Mouse (Mus musculus): Measurements from ENCODE around the gene Phf20. TPM values are rescaled to one million over a fixed set of nuclear protein-coding genes. Genes with fewer than 3 reads are reported as not detected.

The Phf20 gene
- polyA plus RNA-seq, 1 experiment from 2014 or later, result 63.8 TPM

DNA sequence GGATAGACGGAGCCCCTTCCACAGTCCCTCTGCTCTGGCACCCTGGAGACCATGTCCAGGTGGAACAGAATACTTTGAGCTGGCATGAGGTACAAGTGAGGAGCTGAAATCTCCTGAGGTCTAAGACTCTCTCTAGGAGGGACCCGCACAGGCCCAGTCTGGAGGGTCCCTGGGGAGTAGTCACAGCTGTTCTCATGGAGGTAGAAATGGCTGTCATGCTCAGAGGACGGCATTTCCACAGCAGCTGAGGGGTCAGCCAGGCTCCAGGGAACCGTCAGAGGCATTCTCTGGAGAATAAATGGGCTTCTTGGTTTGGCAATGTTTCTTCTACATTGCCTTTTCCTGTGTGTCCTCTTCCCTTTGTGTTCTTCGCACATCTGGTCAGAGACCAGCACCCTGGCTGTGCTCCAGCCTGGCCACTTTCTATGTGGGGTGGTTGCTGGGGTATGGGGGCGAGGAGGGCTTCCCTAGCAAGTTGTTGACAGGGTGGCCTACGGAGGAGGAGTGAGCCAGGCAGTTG, 135.2 kb downstream of the Phf20 start:
- H3K9ac ChIP-seq (ENCODE audit: low read depth, low read length), result no peak overlapping the region
- no peak for TF ChIP-seq CTCF (IDR thresholded peaks at IDR 0.05; ENCODE audit: low read depth)
- no peak for ATAC-seq (replicated peaks; ENCODE audit: low FRiP score, low read depth)

DNA sequence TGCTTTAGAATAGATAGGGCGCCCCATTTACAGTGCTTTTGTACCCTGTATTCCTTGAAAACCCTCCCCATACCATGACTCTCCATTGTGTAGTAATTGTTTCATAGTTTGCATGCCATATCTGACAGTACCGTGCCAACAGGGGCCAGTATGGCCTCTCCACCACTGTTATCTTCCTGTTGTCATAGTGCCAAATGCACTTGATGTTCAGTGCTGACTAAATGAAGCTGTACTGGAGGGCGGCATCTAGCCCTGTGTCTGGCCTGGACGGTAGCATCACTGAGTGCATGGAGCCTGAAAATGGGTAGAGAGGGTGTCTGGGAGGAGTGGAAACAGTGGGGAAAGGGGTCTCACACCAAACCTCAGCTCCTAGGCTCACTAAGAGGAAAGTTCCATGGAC, 143.8 kb downstream of the Phf20 start:
- no peak for TF ChIP-seq CTCF (IDR thresholded peaks at IDR 0.05; ENCODE audit: low read depth)
- Histone ChIP-seq H3K36me3 (ENCODE audit: insufficient read depth, low read length) (no peaks in the 10 kb centered on the region), H3K27ac (no peak overlapping the region), H3K4me2 (ENCODE audit: low read length) (no peak overlapping the region), H3K4me1 (replicated peaks; ENCODE audit: insufficient read depth, low read length) (no peaks in the 10 kb centered on the region), H3K9ac (ENCODE audit: low read depth, low read length) (no peak overlapping the region), H3K4me3 (replicated peaks; ENCODE audit: low read depth, low read length) (no peak overlapping the region), H3K27me3 (ENCODE audit: insufficient read depth, low read length) (no peaks in the 10 kb centered on the region), H3K9me3 (replicated peaks; ENCODE audit: low read length) (no peaks in the 10 kb centered on the region)
- DNase-seq (ENCODE audit: low spot score) (no peak), ATAC-seq (replicated peaks; ENCODE audit: low FRiP score, low read depth) (no peak)
- 90% methylated on average over 4 of the region's 4 CpGs for WGBS

More for the DNA sequence above, 135.2 kb downstream of the Phf20 start:
- Histone ChIP-seq H3K4me2 (ENCODE audit: low read length) (no peak overlapping the region), H3K4me3 (replicated peaks; ENCODE audit: low read depth, low read length) (no peak overlapping the region), H3K4me1 (replicated peaks; ENCODE audit: insufficient read depth, low read length) (no peaks in the 10 kb centered on the region), H3K9me3 (replicated peaks; ENCODE audit: low read length) (no peaks in the 10 kb centered on the region), H3K36me3 (ENCODE audit: insufficient read depth, low read length) (no peaks in the 10 kb centered on the region), H3K27me3 (ENCODE audit: insufficient read depth, low read length) (no peaks in the 10 kb centered on the region), H3K27ac (no peak overlapping the region)
- WGBS, result 76% methylated on average over 7 of the region's 7 CpGs
- DNase-seq (ENCODE audit: low spot score), result no peak

DNA sequence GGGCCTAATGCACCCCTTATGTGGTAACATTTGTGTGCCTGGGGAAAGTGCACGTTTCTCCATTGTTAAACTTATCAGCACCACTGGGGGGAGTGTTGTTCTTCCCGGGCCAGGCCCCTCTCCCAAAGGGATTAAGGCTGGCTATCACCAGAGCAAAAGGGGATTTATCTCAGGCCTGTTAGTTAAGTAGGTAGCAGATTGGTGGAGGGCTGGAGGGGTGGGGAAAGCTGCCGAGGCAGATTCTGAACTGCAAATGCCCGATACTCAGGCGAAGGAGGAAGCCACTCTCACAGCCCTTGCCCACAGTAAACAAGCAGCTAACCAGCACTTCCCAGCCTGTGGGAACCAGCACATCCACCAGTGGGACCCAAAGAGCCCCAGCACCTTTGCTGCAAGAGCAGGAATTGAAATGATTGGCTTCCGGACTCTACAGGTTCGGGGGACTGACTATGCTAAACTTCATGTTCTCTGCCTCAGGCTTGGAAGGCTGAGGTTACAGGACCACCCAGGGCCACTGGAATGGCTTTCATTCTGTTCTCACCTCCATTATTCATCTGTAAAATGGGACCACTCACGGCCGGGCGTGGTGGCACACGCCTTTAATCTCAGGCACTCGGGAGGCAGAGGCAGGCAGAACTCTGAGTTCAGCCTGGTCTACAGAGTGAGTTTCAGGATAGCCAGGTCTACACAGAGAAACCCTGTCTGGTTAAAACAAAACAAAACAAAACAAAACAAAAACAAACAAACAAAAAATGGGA, 148.7 kb downstream of the Phf20 start:
- 62% methylated on average over 12 of the region's 12 CpGs for WGBS
- H3K4me3 ChIP-seq (replicated peaks; ENCODE audit: low read depth, low read length), result no peak overlapping the region
- no peaks in the 10 kb centered on the region for H3K9me3 ChIP-seq (replicated peaks; ENCODE audit: low read length)
- no peak overlapping the region for H3K4me2 ChIP-seq (ENCODE audit: low read length)
- H3K36me3 ChIP-seq (ENCODE audit: insufficient read depth, low read length), result no peaks in the 10 kb centered on the region
- peak; percentile 62 for DNase-seq (ENCODE audit: low spot score)
- no peak overlapping the region for H3K9ac ChIP-seq (ENCODE audit: low read depth, low read length)
- H3K27ac ChIP-seq, result no peak overlapping the region
- peak; percentile 67 for TF ChIP-seq CTCF (IDR thresholded peaks at IDR 0.05; ENCODE audit: low read depth)
- ATAC-seq (replicated peaks; ENCODE audit: low FRiP score, low read depth), result no peak
- H3K4me1 ChIP-seq (replicated peaks; ENCODE audit: insufficient read depth, low read length), result no peaks in the 10 kb centered on the region
- H3K27me3 ChIP-seq (ENCODE audit: insufficient read depth, low read length), result no peaks in the 10 kb centered on the region

DNA sequence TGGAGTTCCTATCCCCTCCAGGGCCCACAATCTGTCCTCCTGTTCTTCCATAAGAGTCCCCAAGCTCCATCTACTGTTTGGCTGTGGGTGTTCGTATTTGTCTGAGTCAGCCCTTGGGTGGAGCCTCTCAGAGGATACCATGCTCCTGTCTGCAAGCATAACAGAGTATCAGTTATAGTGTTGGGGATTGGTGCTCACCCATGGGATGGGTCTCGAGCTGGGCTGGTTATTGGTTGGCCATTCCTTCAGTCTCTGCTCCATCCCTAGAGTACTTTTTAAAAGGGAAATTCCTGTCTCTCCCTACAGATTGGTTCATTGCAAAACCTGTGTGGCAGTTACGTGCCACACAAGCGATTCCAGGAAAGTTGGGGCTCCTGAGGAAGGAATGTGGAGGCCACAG, 152.5 kb downstream of the Phf20 start:
- Histone ChIP-seq H3K27ac (no peak overlapping the region), H3K4me3 (replicated peaks; ENCODE audit: low read depth, low read length) (no peak overlapping the region), H3K27me3 (ENCODE audit: insufficient read depth, low read length) (no peaks in the 10 kb centered on the region), H3K4me2 (ENCODE audit: low read length) (no peak overlapping the region), H3K9ac (ENCODE audit: low read depth, low read length) (no peak overlapping the region), H3K36me3 (ENCODE audit: insufficient read depth, low read length) (no peaks in the 10 kb centered on the region), H3K9me3 (replicated peaks; ENCODE audit: low read length) (no peaks in the 10 kb centered on the region), H3K4me1 (replicated peaks; ENCODE audit: insufficient read depth, low read length) (no peaks in the 10 kb centered on the region)
- WGBS, result 80% methylated on average over 4 of the region's 4 CpGs
- TF ChIP-seq CTCF (IDR thresholded peaks at IDR 0.05; ENCODE audit: low read depth), result no peak
- DNase-seq (ENCODE audit: low spot score) (no peak), ATAC-seq (replicated peaks; ENCODE audit: low FRiP score, low read depth) (no peak)

DNA sequence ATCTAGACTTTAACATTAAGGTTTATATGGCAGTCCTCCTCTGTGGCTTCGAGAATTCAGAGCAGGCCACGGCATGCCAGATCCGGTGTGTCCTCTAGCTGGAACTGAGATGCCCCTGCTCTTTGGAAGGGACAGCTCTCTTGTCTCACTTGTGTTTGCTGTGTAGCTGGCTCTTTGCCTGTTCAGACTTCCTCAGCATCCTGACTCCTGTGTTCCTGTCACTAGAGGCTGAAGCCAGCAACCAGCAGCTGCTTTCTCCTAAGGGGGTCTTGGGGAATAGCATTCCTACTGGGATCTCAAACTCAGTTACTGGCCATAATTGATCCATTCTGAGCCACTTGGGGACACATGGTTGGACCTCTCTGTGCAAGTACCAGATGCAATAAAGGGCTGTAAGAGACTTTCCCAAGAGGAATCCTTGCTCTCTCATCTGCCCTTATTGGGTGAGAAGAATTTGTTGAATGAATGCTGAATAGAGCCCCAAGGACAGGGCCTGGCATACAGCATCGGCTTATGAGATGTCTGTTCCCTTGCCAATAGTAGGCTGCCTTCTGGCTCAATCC, 153.1 kb downstream of the Phf20 start:
- no peak for TF ChIP-seq CTCF (IDR thresholded peaks at IDR 0.05; ENCODE audit: low read depth)
- H3K9ac ChIP-seq (ENCODE audit: low read depth, low read length), result no peak overlapping the region
- no peak overlapping the region for H3K4me2 ChIP-seq (ENCODE audit: low read length)
- H3K36me3 ChIP-seq (ENCODE audit: insufficient read depth, low read length), result no peaks in the 10 kb centered on the region
- no peaks in the 10 kb centered on the region for H3K9me3 ChIP-seq (replicated peaks; ENCODE audit: low read length)
- no peak overlapping the region for H3K27ac ChIP-seq
- WGBS, result 80% methylated on average over 4 of the region's 4 CpGs
- no peak overlapping the region for H3K4me3 ChIP-seq (replicated peaks; ENCODE audit: low read depth, low read length)
- no peaks in the 10 kb centered on the region for H3K4me1 ChIP-seq (replicated peaks; ENCODE audit: insufficient read depth, low read length)
- H3K27me3 ChIP-seq (ENCODE audit: insufficient read depth, low read length), result no peaks in the 10 kb centered on the region
- ATAC-seq (replicated peaks; ENCODE audit: low FRiP score, low read depth) (no peak), DNase-seq (ENCODE audit: low spot score) (no peak)

DNA sequence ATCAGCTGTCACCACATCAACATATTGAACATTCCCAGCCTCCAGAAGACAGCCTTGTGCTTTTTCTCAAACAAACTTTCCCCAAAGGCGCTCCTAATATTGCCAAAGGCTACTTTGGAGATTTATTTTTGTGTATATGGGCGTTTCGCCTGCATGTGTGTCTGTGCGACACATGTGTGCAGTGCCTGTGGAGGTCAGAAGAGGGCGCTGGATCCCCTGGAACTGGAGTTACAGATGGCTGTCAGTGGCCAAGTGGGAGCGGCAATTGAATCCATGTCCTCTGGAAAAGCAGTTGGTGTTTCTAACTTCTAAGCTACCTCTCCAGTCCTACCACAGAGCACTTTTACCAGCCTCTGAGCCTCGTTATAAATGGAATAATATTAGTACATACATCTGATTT, 155.0 kb downstream of the Phf20 start:
- peak; percentile 28; the same call in 1 of the 2 replicates for TF ChIP-seq CTCF (IDR thresholded peaks at IDR 0.05; ENCODE audit: low read depth)
- WGBS, result 85% methylated on average over 7 of the region's 7 CpGs
- no peaks in the 10 kb centered on the region for H3K27me3 ChIP-seq (ENCODE audit: insufficient read depth, low read length)
- no peaks in the 10 kb centered on the region for H3K9me3 ChIP-seq (replicated peaks; ENCODE audit: low read length)
- H3K36me3 ChIP-seq (ENCODE audit: insufficient read depth, low read length), result no peaks in the 10 kb centered on the region
- H3K4me1 ChIP-seq (replicated peaks; ENCODE audit: insufficient read depth, low read length), result no peaks in the 10 kb centered on the region
- no peak overlapping the region for H3K4me3 ChIP-seq (replicated peaks; ENCODE audit: low read depth, low read length)
- ATAC-seq (replicated peaks; ENCODE audit: low FRiP score, low read depth) (no peak), DNase-seq (ENCODE audit: low spot score) (no peak)
- no peak overlapping the region for H3K27ac ChIP-seq
- H3K4me2 ChIP-seq (ENCODE audit: low read length), result no peak overlapping the region
- no peak overlapping the region for H3K9ac ChIP-seq (ENCODE audit: low read depth, low read length)

All from kidney, postnatal 0 days (tissue).